In genomic region chr1:184716117-184716516, GRCm38 (mm10) we compare ENCODE assay signal across 28 mouse cellular contexts. TPM values are rescaled to one million over a fixed set of nuclear protein-coding genes. Genes with fewer than 3 reads are reported as not detected.
A peak's percentile ranks its signal among the peaks of the same experiment; 100 is the strongest.
DNase-seq lines count a peak whose midpoint lies in the region; ATAC-seq lines count a peak whose summit lies in the region.
"Had no signal": no experiment of that assay in that cellular context is flagged by ENCODE, and none has a peak within 500 bp of the region (broad histone marks: within the 10 kb centered on the region; RNA-seq: fewer than 3 reads in every experiment).

No protein-coding gene starts in this region.

- H3K27me3 ChIP-seq in hindbrain, embryonic 10.5 days (ENCODE audit: insufficient read depth, poor library complexity, severe bottlenecking), result peaks cover 84% of the 10 kb centered on the region
- H3K27me3 ChIP-seq in hindbrain, embryonic 12.5 days, result peaks cover 94% of the 10 kb centered on the region
- peaks cover 89% of the 10 kb centered on the region for H3K27me3 ChIP-seq in midbrain, embryonic 12.5 days
- H3K27me3 ChIP-seq in midbrain, embryonic 14.5 days (ENCODE audit: control insufficient read depth, insufficient read depth, low read length), result peaks cover 71% of the 10 kb centered on the region

- H3K9me3 ChIP-seq in hindbrain, embryonic 10.5 days, result no peaks in the 10 kb centered on the region
- H3K9me3 ChIP-seq in hindbrain, embryonic 12.5 days (replicated peaks), result no peaks in the 10 kb centered on the region; the same call in 1 of the 2 replicates
- H3K9me3 ChIP-seq in midbrain, embryonic 12.5 days, result no peaks in the 10 kb centered on the region
- no peaks in the 10 kb centered on the region for H3K9me3 ChIP-seq in midbrain, embryonic 14.5 days (ENCODE audit: control insufficient read depth, low read length)
- H3K9me3 ChIP-seq: embryonic facial prominence, embryonic 15.5 days; liver, embryonic 15.5 days; neural tube, embryonic 13.5 days had no signal

- peak; percentile 11 for DNase-seq in hindbrain, embryonic 10.5 days (ENCODE audit: low spot score)
- no peak for DNase-seq in midbrain, embryonic 14.5 days
- DNase-seq in thymus, postnatal 0 days (ENCODE audit: low spot score), result no peak
- DNase-seq: adrenal gland, postnatal 25 days; B cell, adult 2 months; cerebellum, adult 11-12 months; cerebellum, adult 9-11 months; heart, postnatal 4 days; kidney, adult 8-10 months; kidney, postnatal 4 days; layer of hippocampus, postnatal 36 days; lung, embryonic 14.5 days; lung, postnatal 14 days; retina, postnatal 1 day; right cerebral cortex, postnatal 14 days had no signal

- WGBS in hindbrain, embryonic 10.5 days, result 2% methylated on average over 6 of the region's 6 CpGs
- 4% methylated on average over 6 of the region's 6 CpGs for WGBS in hindbrain, embryonic 12.5 days
- WGBS in midbrain, embryonic 12.5 days, result 2% methylated on average over 6 of the region's 6 CpGs
- 1% methylated on average over 6 of the region's 6 CpGs for WGBS in midbrain, embryonic 14.5 days

- H3K4me3 ChIP-seq in hindbrain, embryonic 10.5 days, result no peak overlapping the region
- H3K4me3 ChIP-seq in hindbrain, embryonic 12.5 days, result no peak overlapping the region
- no peak overlapping the region for H3K4me3 ChIP-seq in midbrain, embryonic 12.5 days
- H3K4me3 ChIP-seq in midbrain, embryonic 14.5 days (replicated peaks; ENCODE audit: low read depth, low read length), result no peak overlapping the region
- H3K4me3 ChIP-seq: embryonic facial prominence, embryonic 15.5 days; limb, embryonic 12.5 days; liver, embryonic 15.5 days; myocyte; neural tube, embryonic 13.5 days had no signal

- ATAC-seq in hindbrain, embryonic 12.5 days (ENCODE audit: low FRiP score), result no peak
- 0 out of 2 replicates have a peak, but pooled peaks have one; percentile 30 for ATAC-seq in midbrain, embryonic 12.5 days (ENCODE audit: low FRiP score, low read depth)
- ATAC-seq in midbrain, embryonic 14.5 days (ENCODE audit: low FRiP score, low TSS enrichment), result no peak
- peak; percentile 30 to 50; a peak in 1 of 4 replicates for ATAC-seq in hematopoietic stem cell, adult 5-6 weeks (replicated peaks in 1 of 2; ENCODE audit: insufficient read depth in 1 of 2, low FRiP score in 2 of 2, low TSS enrichment in 1 of 2, low read depth in 1 of 2, poor library complexity in 2 of 2, severe bottlenecking in 2 of 2)
- ATAC-seq: forebrain, embryonic 14.5 days; hindbrain, embryonic 16.5 days; midbrain, embryonic 16.5 days had no signal

- peaks cover 16% of the 10 kb centered on the region; the same call in 1 of the 2 replicates for H3K4me1 ChIP-seq in hindbrain, embryonic 10.5 days (replicated peaks)
- no peaks in the 10 kb centered on the region for H3K4me1 ChIP-seq in hindbrain, embryonic 12.5 days
- 0 out of 2 replicates have a peak, but pooled peaks cover 6% of the 10 kb centered on the region for H3K4me1 ChIP-seq in midbrain, embryonic 12.5 days
- H3K4me1 ChIP-seq in midbrain, embryonic 14.5 days (ENCODE audit: control insufficient read depth, insufficient read depth, low read length), result no peaks in the 10 kb centered on the region
- H3K4me1 ChIP-seq: liver, embryonic 15.5 days had no signal

- no peak overlapping the region for H3K27ac ChIP-seq in hindbrain, embryonic 10.5 days
- H3K27ac ChIP-seq in hindbrain, embryonic 12.5 days, result no peak overlapping the region
- H3K27ac ChIP-seq in midbrain, embryonic 12.5 days (replicated peaks), result no peak overlapping the region
- H3K27ac ChIP-seq in midbrain, embryonic 14.5 days (replicated peaks; ENCODE audit: low read depth, low read length), result no peak overlapping the region
- H3K27ac ChIP-seq: embryonic facial prominence, embryonic 15.5 days; kidney, postnatal 0 days; limb, embryonic 12.5 days; liver, embryonic 15.5 days; neural tube, embryonic 13.5 days had no signal

- H3K4me2 ChIP-seq in hindbrain, embryonic 12.5 days (replicated peaks), result no peak overlapping the region
- no peak overlapping the region for H3K4me2 ChIP-seq in midbrain, embryonic 12.5 days (replicated peaks)
- H3K4me2 ChIP-seq in midbrain, embryonic 14.5 days (ENCODE audit: low read length), result no peak overlapping the region
- H3K4me2 ChIP-seq: embryonic facial prominence, embryonic 15.5 days; heart, embryonic 11.5 days; limb, embryonic 12.5 days; liver, embryonic 15.5 days; lung, embryonic 14.5 days; neural tube, embryonic 13.5 days had no signal

- no peak overlapping the region for H3K9ac ChIP-seq in hindbrain, embryonic 12.5 days
- H3K9ac ChIP-seq in midbrain, embryonic 12.5 days (replicated peaks), result no peak overlapping the region
- no peak overlapping the region for H3K9ac ChIP-seq in midbrain, embryonic 14.5 days (replicated peaks; ENCODE audit: low read length)
- H3K9ac ChIP-seq: embryonic facial prominence, embryonic 15.5 days; limb, embryonic 12.5 days; liver, embryonic 15.5 days; lung, embryonic 14.5 days; neural tube, embryonic 13.5 days had no signal

- no peaks in the 10 kb centered on the region for H3K36me3 ChIP-seq in hindbrain, embryonic 10.5 days
- no peaks in the 10 kb centered on the region for H3K36me3 ChIP-seq in hindbrain, embryonic 12.5 days
- H3K36me3 ChIP-seq in midbrain, embryonic 12.5 days, result no peaks in the 10 kb centered on the region
- no peaks in the 10 kb centered on the region for H3K36me3 ChIP-seq in midbrain, embryonic 14.5 days (ENCODE audit: control insufficient read depth, insufficient read depth, low read length)
- H3K36me3 ChIP-seq: embryonic facial prominence, embryonic 15.5 days; limb, embryonic 12.5 days; liver, embryonic 15.5 days; neural tube, embryonic 13.5 days had no signal

RNA-seq across cellular contexts. Expression of gene Hlx, which starts 16.3 kb away (rescaled TPM):
- 4.7 and 6.9 TPM in 2 replicates for polyA plus RNA-seq in hindbrain, embryonic 10.5 days (2016; fragmentation: Nextera tagmentation; extraction: Ambion mirVana)
- 5.6 and 9.1 TPM in 2 replicates for polyA plus RNA-seq in hindbrain, embryonic 12.5 days (2016; fragmentation: Nextera tagmentation; extraction: Ambion mirVana)
- 3.5 and 5.1 TPM in 2 replicates for polyA plus RNA-seq in midbrain, embryonic 12.5 days (2016; fragmentation: Nextera tagmentation; extraction: Ambion mirVana)
- polyA plus RNA-seq in midbrain, embryonic 14.5 days (2014; fragmentation: Nextera tagmentation; extraction: Ambion mirVana), result 0.35 and 1.2 TPM in 2 replicates
- total RNA-seq in hematopoietic stem cell, adult 5-6 weeks (2017), result 8.3 and 8.6 TPM in 2 replicates
- polyA plus RNA-seq in thymus, postnatal 0 days (2015; fragmentation: Nextera tagmentation; extraction: Ambion mirVana), result 5.4 and 5.8 TPM in 2 replicates

Comparison
In these comparisons a context has a peak if more than half of its experiments do, and no peak if none do; other contexts are left out.
1. ATAC-seq: peak in midbrain, embryonic 12.5 days (single experiment) and hematopoietic stem cell, adult 5-6 weeks (2 of 2); none in hindbrain, embryonic 12.5 days (single experiment) and midbrain, embryonic 14.5 days (single experiment).